Mouse (Mus musculus): Measurements from ENCODE around the gene Fhl3. TPM values are rescaled to one million over a fixed set of nuclear protein-coding genes. Genes with fewer than 3 reads are reported as not detected.

Fhl3 gene
- polyA plus RNA-seq (2015; fragmentation: Nextera tagmentation; extraction: Ambion mirVana): 1.6 and 2.2 TPM in 2 replicates

- no peaks in the 10 kb centered on the region for H3K9me3 ChIP-seq
- H3K27ac ChIP-seq: no peak within 1 kb of the TSS
- peak within 1 kb of the TSS; percentile 44 for H3K4me3 ChIP-seq
- peaks cover 30% of the 10 kb centered on the region for H3K4me1 ChIP-seq
- peak within 1 kb of the TSS; percentile 37 for H3K9ac ChIP-seq
- under 1% methylated on average over 57 of the region's 59 CpGs for WGBS
- H3K36me3 ChIP-seq (replicated peaks): no peaks in the 10 kb centered on the region
- H3K27me3 ChIP-seq (replicated peaks): peaks cover 12% of the 10 kb centered on the region
- peak; percentile 53 for ATAC-seq (replicated peaks)
- H3K4me2 ChIP-seq: peak within 1 kb of the TSS; percentile 81
Measured at GRCm38 (mm10) chr4:124700248-124700971, at the start of gene Fhl3. Gene Fhl3, plus strand, starts transcription at chr4:124700701.

- H3K36me3 ChIP-seq (replicated peaks): no peaks in the 10 kb centered on the region
- H3K4me3 ChIP-seq: no peak overlapping the region
- H3K4me1 ChIP-seq: peaks cover 26% of the 10 kb centered on the region
- 7% methylated on average over 9 of the region's 9 CpGs for WGBS
- no peak overlapping the region for H3K9ac ChIP-seq
- H3K27me3 ChIP-seq (replicated peaks): peaks cover 16% of the 10 kb centered on the region; the same call in 1 of the 2 replicates
- no peak overlapping the region for H3K27ac ChIP-seq
- no peaks in the 10 kb centered on the region for H3K9me3 ChIP-seq
- no peak for ATAC-seq (replicated peaks)
- no peak overlapping the region for H3K4me2 ChIP-seq
Measured at GRCm38 (mm10) chr4:124652886-124653285, 47.6 kb upstream of the Fhl3 start.

- H3K4me3 ChIP-seq: peak within 1 kb of the TSS; percentile 54
- WGBS: under 1% methylated on average over 15 of the region's 15 CpGs
- H3K4me2 ChIP-seq: peak within 1 kb of the TSS; percentile 66
- peak within 1 kb of the TSS; percentile 70 for H3K27ac ChIP-seq
- H3K9ac ChIP-seq: peak within 1 kb of the TSS; percentile 49
- peaks cover 43% of the 10 kb centered on the region for H3K4me1 ChIP-seq
- H3K27me3 ChIP-seq (replicated peaks): peaks cover 29% of the 10 kb centered on the region
- no peaks in the 10 kb centered on the region for H3K36me3 ChIP-seq (replicated peaks)
- ATAC-seq (replicated peaks): no peak; the same call in 1 of the 2 replicates
- no peaks in the 10 kb centered on the region for H3K9me3 ChIP-seq
Measured at GRCm38 (mm10) chr4:124656518-124656853, 44.0 kb upstream of the Fhl3 start, which contains the start of gene Pou3f1. Gene Pou3f1, plus strand, starts transcription at chr4:124656807.

GRCm38 (mm10) chr4:124656854-124657650 lies 43.4 kb upstream of the Fhl3 start:
- peaks cover 43% of the 10 kb centered on the region for H3K4me1 ChIP-seq
- no peaks in the 10 kb centered on the region for H3K36me3 ChIP-seq (replicated peaks)
- WGBS: under 1% methylated on average over 70 of the region's 92 CpGs
- ATAC-seq (replicated peaks): peak; percentile 93
- peak overlapping the region; percentile 54 for H3K4me3 ChIP-seq
- H3K27ac ChIP-seq: peak overlapping the region; percentile 70
- H3K9ac ChIP-seq: peak overlapping the region; percentile 49
- no peaks in the 10 kb centered on the region for H3K9me3 ChIP-seq
- H3K27me3 ChIP-seq (replicated peaks): peaks cover 34% of the 10 kb centered on the region
- H3K4me2 ChIP-seq: peak overlapping the region; percentile 66

- H3K27ac ChIP-seq: peak overlapping the region; percentile 70
- peak; percentile 25 for ATAC-seq (replicated peaks)
- peak overlapping the region; percentile 47 for H3K9ac ChIP-seq
- H3K4me1 ChIP-seq: peaks cover 38% of the 10 kb centered on the region
- H3K27me3 ChIP-seq (replicated peaks): peaks cover 41% of the 10 kb centered on the region
- H3K4me3 ChIP-seq: peak overlapping the region; percentile 54
- H3K36me3 ChIP-seq (replicated peaks): no peaks in the 10 kb centered on the region
- no peaks in the 10 kb centered on the region for H3K9me3 ChIP-seq
- peak overlapping the region; percentile 66 for H3K4me2 ChIP-seq
- under 1% methylated on average over 56 of the region's 61 CpGs for WGBS
Measured at GRCm38 (mm10) chr4:124657781-124658180, 42.7 kb upstream of the Fhl3 start.

GRCm38 (mm10) chr4:124658412-124658851 lies 42.1 kb upstream of the Fhl3 start:
- ATAC-seq (replicated peaks): no peak
- WGBS: under 1% methylated on average over 39 of the region's 39 CpGs
- Histone ChIP-seq H3K4me1 (peaks cover 34% of the 10 kb centered on the region), H3K9me3 (no peaks in the 10 kb centered on the region), H3K4me3 (peak overlapping the region; percentile 54), H3K4me2 (peak overlapping the region; percentile 66), H3K9ac (peak overlapping the region; percentile 47), H3K36me3 (replicated peaks) (no peaks in the 10 kb centered on the region), H3K27me3 (replicated peaks) (peaks cover 41% of the 10 kb centered on the region), H3K27ac (peak overlapping the region; percentile 9; the same call in 1 of the 2 replicates)

- peak overlapping the region; percentile 66 for H3K4me2 ChIP-seq
- H3K4me1 ChIP-seq: peaks cover 40% of the 10 kb centered on the region
- WGBS: under 1% methylated on average over 67 of the region's 68 CpGs
- no peaks in the 10 kb centered on the region for H3K9me3 ChIP-seq
- ATAC-seq (replicated peaks): no peak
- peak overlapping the region; percentile 47 for H3K9ac ChIP-seq
- H3K4me3 ChIP-seq: peak overlapping the region; percentile 54
- H3K36me3 ChIP-seq (replicated peaks): no peaks in the 10 kb centered on the region
- H3K27me3 ChIP-seq (replicated peaks): peaks cover 33% of the 10 kb centered on the region
- 0 out of 2 replicates have a peak overlapping the region, but pooled peaks have one; percentile 26 for H3K27ac ChIP-seq
Measured at GRCm38 (mm10) chr4:124659251-124660217, 41.0 kb upstream of the Fhl3 start.

GRCm38 (mm10) chr4:124660603-124661002 lies 39.9 kb upstream of the Fhl3 start:
- Histone ChIP-seq H3K27me3 (replicated peaks) (peaks cover 25% of the 10 kb centered on the region), H3K4me1 (peaks cover 43% of the 10 kb centered on the region), H3K36me3 (replicated peaks) (no peaks in the 10 kb centered on the region), H3K9ac (no peak overlapping the region), H3K9me3 (no peaks in the 10 kb centered on the region), H3K4me2 (peak overlapping the region; percentile 45), H3K4me3 (peak overlapping the region; percentile 26), H3K27ac (no peak overlapping the region)
- no peak for ATAC-seq (replicated peaks)
- WGBS: 49% methylated on average over 3 of the region's 3 CpGs

GRCm38 (mm10) chr4:124663034-124663433 lies 37.5 kb upstream of the Fhl3 start:
- Histone ChIP-seq H3K4me1 (peaks cover 37% of the 10 kb centered on the region), H3K4me2 (no peak overlapping the region), H3K27ac (no peak overlapping the region), H3K36me3 (replicated peaks) (no peaks in the 10 kb centered on the region), H3K9ac (no peak overlapping the region), H3K27me3 (replicated peaks) (peaks cover 25% of the 10 kb centered on the region), H3K4me3 (no peak overlapping the region), H3K9me3 (no peaks in the 10 kb centered on the region)
- ATAC-seq (replicated peaks): no peak
- 52% methylated on average over 3 of the region's 3 CpGs for WGBS

GRCm38 (mm10) chr4:124664185-124664584 lies 36.3 kb upstream of the Fhl3 start:
- Histone ChIP-seq H3K9ac (no peak overlapping the region), H3K9me3 (no peaks in the 10 kb centered on the region), H3K36me3 (replicated peaks) (no peaks in the 10 kb centered on the region), H3K27me3 (replicated peaks) (peaks cover 21% of the 10 kb centered on the region), H3K4me3 (no peak overlapping the region), H3K4me2 (peak overlapping the region; percentile 7; the same call in 1 of the 2 replicates), H3K4me1 (peaks cover 29% of the 10 kb centered on the region), H3K27ac (no peak overlapping the region)
- 44% methylated on average over 9 of the region's 9 CpGs for WGBS
- no peak for ATAC-seq (replicated peaks)

GRCm38 (mm10) chr4:124664604-124665003 lies 35.9 kb upstream of the Fhl3 start:
- H3K4me3 ChIP-seq: no peak overlapping the region
- H3K27ac ChIP-seq: no peak overlapping the region
- peaks cover 21% of the 10 kb centered on the region for H3K27me3 ChIP-seq (replicated peaks)
- no peak overlapping the region for H3K9ac ChIP-seq
- H3K36me3 ChIP-seq (replicated peaks): no peaks in the 10 kb centered on the region
- H3K4me1 ChIP-seq: peaks cover 25% of the 10 kb centered on the region
- peak overlapping the region; percentile 7; the same call in 1 of the 2 replicates for H3K4me2 ChIP-seq
- WGBS: 56% methylated on average over 15 of the region's 15 CpGs
- no peaks in the 10 kb centered on the region for H3K9me3 ChIP-seq
- no peak for ATAC-seq (replicated peaks)
